Mouse (Mus musculus) bone marrow macrophage, adult 2 months (primary cell): ENCODE measurements around the gene Nrgn.

Source experiments
- CTCF ChIP-seq: IDR thresholded peaks from 2 replicates; pipeline ENCODE4 v1.5.1; 2012; ENCODE audit warnings: low read depth, mild to moderate bottlenecking, low read length, moderate library complexity
- POLR2A ChIP-seq: IDR thresholded peaks from 2 replicates; pipeline ENCODE4 v1.6.1; 2012; ENCODE audit warnings: mild to moderate bottlenecking, low read depth, low read length, borderline replicate concordance

DNA sequence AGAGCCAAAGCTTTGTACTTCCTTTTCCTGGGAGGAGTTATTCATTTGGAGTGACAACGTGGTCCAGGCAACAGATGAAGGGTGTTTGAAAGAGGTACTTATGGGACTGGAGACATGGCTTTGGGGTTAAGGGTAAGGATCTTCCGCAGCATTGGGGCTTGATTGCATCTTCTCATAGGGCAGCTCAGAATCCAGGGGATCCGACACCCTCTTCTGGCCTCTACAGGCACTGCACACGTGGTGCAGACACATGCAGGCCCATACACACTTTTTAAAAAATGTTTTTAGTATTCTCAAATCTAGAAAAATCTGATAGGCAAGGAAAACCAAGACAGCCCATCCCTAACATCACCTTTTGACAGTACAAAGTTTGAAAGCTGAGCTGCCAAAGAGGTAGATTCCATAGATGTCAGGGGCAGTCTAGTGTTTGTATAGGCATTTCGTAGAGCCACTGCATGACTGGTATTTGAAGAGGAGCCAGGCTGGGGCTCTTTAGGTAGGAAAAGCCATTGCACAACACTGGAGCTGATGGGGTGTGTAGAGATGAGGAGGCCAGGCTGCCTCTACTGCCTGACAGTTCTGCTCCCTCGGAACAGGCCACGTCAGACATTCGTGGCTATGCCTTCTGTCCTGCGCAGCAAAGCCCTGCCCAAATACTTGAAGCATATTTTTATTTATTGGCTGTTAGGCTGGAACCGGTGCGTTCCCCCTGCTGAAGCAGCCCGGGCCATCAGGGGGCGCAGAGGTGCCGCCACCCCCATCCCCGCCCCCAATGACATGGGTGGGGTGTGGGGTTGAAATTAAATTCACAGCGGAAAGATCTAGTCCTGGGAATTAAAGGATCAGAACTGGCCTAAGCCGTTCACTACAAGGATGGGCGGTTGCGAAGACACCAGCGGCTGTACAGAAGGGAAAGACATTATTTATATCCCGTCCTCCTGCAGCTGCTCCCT, 26.0 kb downstream of the Nrgn start:
- TF ChIP-seq CTCF (no peak), POLR2A (no peak)
